Mouse (Mus musculus) left cerebral cortex, postnatal 14 days (tissue): ENCODE data around the gene Phkb. TPM values are rescaled to one million over a fixed set of nuclear protein-coding genes. Genes with fewer than 3 reads are reported as not detected.

Experiments
- DNase-seq, 2 experiments: peaks; one replicate each; pipeline ENCODE4 v3.0.0; 2021 to 2022; ENCODE audit warnings: low spot score in 2 of 2, mixed read lengths in 1 of 2
- intact Hi-C: fragments of 180-260 bp; cut with DNase I; formaldehyde crosslinking; loops from one replicate; pipeline ENCODE4 v1.15.1; 2025
- total RNA-seq, 2 experiments: library from RNA; stranded (reverse); gene quantifications; 2 replicates each; pipeline ENCODE4 v1.2.3; 2021

Phkb gene
- total RNA-seq, 2 experiments from 2014 or later = 28.2 to 30.4 TPM

- intact Hi-C loops = no loop called here
These were observed 217.9 kb downstream of the Phkb start for GRCm38 (mm10) chr8:86058618-86059017.

GRCm38 (mm10) chr8:86059130-86059529 is 218.4 kb downstream of the Phkb start:
- intact Hi-C loops = no loop called here
- no peak for DNase-seq

More at GRCm38 (mm10) chr8:86058618-86059017, 217.9 kb downstream of the Phkb start:
- no peak for DNase-seq

DNA sequence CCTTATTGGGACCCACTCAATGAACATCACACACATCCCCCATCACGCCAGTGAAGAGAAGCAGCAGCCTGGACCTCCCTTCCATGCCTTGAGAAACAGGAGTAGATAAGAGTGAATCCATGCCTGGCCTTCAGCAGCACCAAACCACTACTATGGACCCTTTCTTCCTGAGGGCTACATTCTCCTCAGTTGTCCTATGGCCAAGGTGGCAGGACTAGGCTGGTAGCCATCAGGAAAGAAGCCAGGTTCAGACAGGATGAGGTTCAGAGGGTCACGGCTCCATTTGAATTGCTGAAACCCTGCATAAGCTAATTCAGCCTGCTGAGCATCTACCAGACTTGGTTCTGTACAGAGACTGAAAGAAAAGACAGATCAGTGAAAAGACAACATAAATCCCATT is 222.7 kb downstream of the Phkb start:
- no peak for DNase-seq

GRCm38 (mm10) chr8:86079433-86079832 is 238.7 kb downstream of the Phkb start:
- DNase-seq = no peak
- intact Hi-C loops = no loop called here

More for the DNA sequence above, 222.7 kb downstream of the Phkb start:
- intact Hi-C loops = loop anchor here (10.0 kb wide), 1 partner anchor 411 kb away; no protein-coding TSS in a partner anchor

- DNase-seq = no peak
- intact Hi-C loops = no loop called here
These were observed 242.6 kb downstream of the Phkb start for GRCm38 (mm10) chr8:86083346-86083745.

- no peak for DNase-seq
- intact Hi-C loops = no loop called here
These were observed 246.0 kb downstream of the Phkb start for GRCm38 (mm10) chr8:86086791-86087190.

DNA sequence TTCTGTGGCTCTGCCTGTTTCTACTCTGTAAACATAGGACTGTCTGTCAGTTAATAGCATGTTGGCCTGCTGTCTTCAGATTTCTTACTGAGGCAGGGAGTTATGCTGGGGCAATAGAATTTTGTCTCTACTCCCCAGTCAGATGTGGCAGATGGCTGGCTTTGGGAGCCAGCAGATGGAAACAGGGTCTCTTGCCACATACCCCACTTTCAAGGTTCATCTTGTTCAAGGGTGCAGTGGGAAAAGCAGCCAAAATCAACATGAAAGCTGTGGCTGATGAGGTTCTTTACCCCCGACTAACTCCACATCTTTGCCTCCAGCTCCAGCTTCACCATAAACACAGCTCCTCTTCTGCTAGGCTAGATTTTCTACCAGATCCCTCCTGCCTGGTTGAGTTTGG is 246.7 kb downstream of the Phkb start:
- no peak for DNase-seq
- intact Hi-C loops = no loop called here

DNA sequence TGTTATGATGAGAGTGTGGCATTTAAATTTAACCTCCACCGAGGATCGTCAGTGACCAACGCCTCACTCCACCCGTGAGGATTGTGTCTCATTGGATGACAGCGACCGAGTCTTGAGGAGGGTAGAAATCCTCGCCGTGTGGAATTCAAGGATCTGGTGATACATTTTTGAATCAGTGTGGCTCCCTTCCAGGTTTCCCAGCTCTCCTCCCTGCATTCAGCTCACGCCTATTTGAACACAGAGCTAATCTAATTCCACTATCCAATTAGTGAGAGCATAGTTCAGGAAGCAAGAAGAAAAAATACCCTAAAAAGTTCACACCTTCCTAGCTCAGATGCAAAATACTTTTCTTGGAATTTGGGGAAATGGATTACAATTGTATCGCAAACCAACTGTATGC is 249.9 kb downstream of the Phkb start:
- DNase-seq = peak in 1 of 2 experiments; percentile 12
- intact Hi-C loops = no loop called here

Other genes with a start within 250 kb of the Phkb start
- 10 to 100 TPM; 91.7 to 93.6 TPM for gene Neto2, start 140.0 kb upstream of the Phkb start, total RNA-seq
- 100 to 1,000 TPM; 193 to 199 TPM for gene Itfg1, start within 50 bp of the Phkb start, total RNA-seq